In the genomic region with DNA sequence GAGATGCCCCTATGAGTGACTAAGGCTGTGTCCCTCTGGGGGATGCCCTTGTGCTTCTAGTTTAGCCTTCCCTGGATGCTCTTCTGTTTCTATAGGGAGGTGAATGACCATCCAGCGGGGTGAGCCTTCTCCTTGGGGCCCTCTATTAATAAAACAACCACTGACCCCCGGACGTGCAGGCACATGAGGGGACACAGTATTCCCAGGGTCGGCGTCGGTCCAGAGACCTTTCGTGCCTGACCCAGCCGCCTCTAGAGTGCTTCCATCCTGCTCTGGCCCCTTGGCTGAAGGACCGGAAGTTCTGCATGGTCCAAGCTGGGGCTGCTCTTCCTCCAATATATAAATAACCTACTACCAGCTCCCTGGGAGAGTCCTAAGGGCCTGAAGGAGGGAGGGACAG, we compare ENCODE assay signal across 10 mouse cellular contexts. TPM values are rescaled to one million over a fixed set of nuclear protein-coding genes. Genes with fewer than 3 reads are reported as not detected.
DNase-seq lines count a peak whose midpoint lies in the region; ATAC-seq and TF ChIP-seq lines count a peak whose summit lies in the region.
"Had no signal": no experiment of that assay in that cellular context is flagged by ENCODE, and none has a peak within 500 bp of the region (broad histone marks: within the 10 kb centered on the region; RNA-seq: fewer than 3 reads in every experiment).

No protein-coding gene starts in this region.

- no peak overlapping the region for H3K4me3 ChIP-seq in hindbrain, embryonic 10.5 days
- H3K4me3 ChIP-seq in hindbrain, embryonic 12.5 days: no peak overlapping the region
- no peak overlapping the region for H3K4me3 ChIP-seq in stomach, embryonic 15.5 days (replicated peaks)
- no peak overlapping the region for H3K4me3 ChIP-seq in forebrain, postnatal 0 days (ENCODE audit: low read depth, low read length)
- H3K4me3 ChIP-seq: embryonic facial prominence, embryonic 12.5 days; limb, embryonic 13.5 days had no signal

- H3K4me1 ChIP-seq in hindbrain, embryonic 10.5 days (replicated peaks): 0 out of 2 replicates have a peak, but pooled peaks cover 12% of the 10 kb centered on the region
- 0 out of 2 replicates have a peak, but pooled peaks cover 2% of the 10 kb centered on the region for H3K4me1 ChIP-seq in hindbrain, embryonic 12.5 days
- H3K4me1 ChIP-seq in stomach, embryonic 15.5 days: 0 out of 2 replicates have a peak, but pooled peaks cover 11% of the 10 kb centered on the region
- H3K4me1 ChIP-seq in forebrain, postnatal 0 days (ENCODE audit: insufficient read depth): no peaks in the 10 kb centered on the region

- DNase-seq in hindbrain, embryonic 10.5 days (ENCODE audit: low spot score): no peak
- DNase-seq in heart, postnatal 25 days (ENCODE audit: low spot score): peak; percentile 34
- peak; percentile 57 to 71 for DNase-seq in kidney, postnatal 4 days
- no peak for DNase-seq in ovary, postnatal 10 days (ENCODE audit: low spot score)
- no peak for DNase-seq in cerebellum, adult 11 months
- DNase-seq in forebrain, postnatal 0 days: no peak

- 84% methylated on average over 9 of the region's 9 CpGs for WGBS in hindbrain, embryonic 10.5 days
- 81% methylated on average over 9 of the region's 9 CpGs for WGBS in hindbrain, embryonic 12.5 days
- WGBS in stomach, embryonic 15.5 days: 77% methylated on average over 9 of the region's 9 CpGs
- 81% methylated on average over 9 of the region's 9 CpGs for WGBS in forebrain, postnatal 0 days

- ATAC-seq in hindbrain, embryonic 12.5 days (ENCODE audit: low FRiP score): no peak
- peak; percentile 52; the same call in 1 of the 2 replicates for ATAC-seq in stomach, embryonic 15.5 days (ENCODE audit: insufficient read depth, low FRiP score, low read depth)
- no peak for ATAC-seq in forebrain, postnatal 0 days

- no peak overlapping the region for H3K9ac ChIP-seq in hindbrain, embryonic 12.5 days
- no peak overlapping the region for H3K9ac ChIP-seq in stomach, embryonic 15.5 days
- H3K9ac ChIP-seq in forebrain, postnatal 0 days: no peak overlapping the region
- H3K9ac ChIP-seq: embryonic facial prominence, embryonic 12.5 days; limb, embryonic 13.5 days had no signal

- no peaks in the 10 kb centered on the region for H3K36me3 ChIP-seq in hindbrain, embryonic 10.5 days
- no peaks in the 10 kb centered on the region for H3K36me3 ChIP-seq in hindbrain, embryonic 12.5 days
- no peaks in the 10 kb centered on the region for H3K36me3 ChIP-seq in stomach, embryonic 15.5 days
- no peaks in the 10 kb centered on the region for H3K36me3 ChIP-seq in forebrain, postnatal 0 days (ENCODE audit: insufficient read depth)
- H3K36me3 ChIP-seq: embryonic facial prominence, embryonic 12.5 days; limb, embryonic 13.5 days had no signal

- no peak for TF ChIP-seq CTCF in forebrain, postnatal 0 days (IDR thresholded peaks at IDR 0.05; ENCODE audit: low read depth)

- H3K27ac ChIP-seq in hindbrain, embryonic 10.5 days: peak overlapping the region; percentile 17; the same call in 1 of the 2 replicates
- no peak overlapping the region for H3K27ac ChIP-seq in hindbrain, embryonic 12.5 days
- H3K27ac ChIP-seq in stomach, embryonic 15.5 days: no peak overlapping the region
- H3K27ac ChIP-seq in forebrain, postnatal 0 days (ENCODE audit: low read depth, low read length): no peak overlapping the region
- H3K27ac ChIP-seq: embryonic facial prominence, embryonic 12.5 days; limb, embryonic 13.5 days had no signal

- H3K9me3 ChIP-seq in hindbrain, embryonic 10.5 days: no peaks in the 10 kb centered on the region
- H3K9me3 ChIP-seq in hindbrain, embryonic 12.5 days (replicated peaks): no peaks in the 10 kb centered on the region
- H3K9me3 ChIP-seq in stomach, embryonic 15.5 days: no peaks in the 10 kb centered on the region
- H3K9me3 ChIP-seq in forebrain, postnatal 0 days (ENCODE audit: low read length): no peaks in the 10 kb centered on the region
- H3K9me3 ChIP-seq: embryonic facial prominence, embryonic 12.5 days; limb, embryonic 13.5 days had no signal

- intact Hi-C loops in heart, postnatal 25 days (cut with DNase I): loop anchor here (2.0 to 5.0 kb wide), 3 partner anchors 14 to 418 kb away; partner anchors contain the start of gene Rxra

- H3K27me3 ChIP-seq in hindbrain, embryonic 10.5 days (ENCODE audit: insufficient read depth, poor library complexity, severe bottlenecking): no peaks in the 10 kb centered on the region; the same call in 1 of the 2 replicates
- H3K27me3 ChIP-seq in hindbrain, embryonic 12.5 days: peaks cover 5% of the 10 kb centered on the region; the same call in 1 of the 2 replicates
- no peaks in the 10 kb centered on the region for H3K27me3 ChIP-seq in stomach, embryonic 15.5 days (replicated peaks)
- H3K27me3 ChIP-seq in forebrain, postnatal 0 days (ENCODE audit: insufficient read depth, low read length): no peaks in the 10 kb centered on the region
- H3K27me3 ChIP-seq: embryonic facial prominence, embryonic 12.5 days; limb, embryonic 13.5 days had no signal

- H3K4me2 ChIP-seq in hindbrain, embryonic 12.5 days (replicated peaks): no peak overlapping the region
- no peak overlapping the region for H3K4me2 ChIP-seq in stomach, embryonic 15.5 days
- H3K4me2 ChIP-seq in forebrain, postnatal 0 days (ENCODE audit: low read depth): no peak overlapping the region
- H3K4me2 ChIP-seq: embryonic facial prominence, embryonic 12.5 days; limb, embryonic 13.5 days had no signal

RNA-seq across cellular contexts. Expression of gene Wdr5, which starts 39.4 kb away (rescaled TPM):
- polyA plus RNA-seq in hindbrain, embryonic 10.5 days (2016; fragmentation: Nextera tagmentation; extraction: Ambion mirVana): 63.2 and 76.8 TPM in 2 replicates
- polyA plus RNA-seq in hindbrain, embryonic 12.5 days (2016; fragmentation: Nextera tagmentation; extraction: Ambion mirVana): 51.4 and 55.3 TPM in 2 replicates
- 10 to 100 TPM; 23.4 to 23.7 TPM for total RNA-seq in heart, postnatal 25 days (2021)
- 49.2 and 52.0 TPM in 2 replicates for polyA plus RNA-seq in stomach, embryonic 15.5 days (2015; fragmentation: Nextera tagmentation; extraction: Ambion mirVana)
- 49.4 and 53.6 TPM in 2 replicates for total RNA-seq in forebrain, postnatal 0 days (2014; rRNA removed)
- polyA plus RNA-seq in forebrain, postnatal 0 days (2015; fragmentation: Nextera tagmentation; extraction: Ambion mirVana): 28.9 and 35.0 TPM in 2 replicates

RNA-seq across cellular contexts. Expression of gene Brd3, which starts 46.8 kb away (rescaled TPM):
- 145 and 149 TPM in 2 replicates for polyA plus RNA-seq in hindbrain, embryonic 10.5 days (2016; fragmentation: Nextera tagmentation; extraction: Ambion mirVana)
- polyA plus RNA-seq in hindbrain, embryonic 12.5 days (2016; fragmentation: Nextera tagmentation; extraction: Ambion mirVana): 134 and 141 TPM in 2 replicates
- total RNA-seq in heart, postnatal 25 days (2021): 10 to 100 TPM; 29.3 to 35.7 TPM
- polyA plus RNA-seq in stomach, embryonic 15.5 days (2015; fragmentation: Nextera tagmentation; extraction: Ambion mirVana): 76.2 and 87.8 TPM in 2 replicates
- 40.4 and 58.5 TPM in 2 replicates for total RNA-seq in forebrain, postnatal 0 days (2014; rRNA removed)
- polyA plus RNA-seq in forebrain, postnatal 0 days (2015; fragmentation: Nextera tagmentation; extraction: Ambion mirVana): 119 and 135 TPM in 2 replicates

Comparison
In these comparisons a context has a peak if more than half of its experiments do, and no peak if none do; other contexts are left out.
1. DNase-seq: peak in heart, postnatal 25 days (single experiment) and kidney, postnatal 4 days (2 of 2); none in hindbrain, embryonic 10.5 days (single experiment), ovary, postnatal 10 days (single experiment), cerebellum, adult 11 months (single experiment) and forebrain, postnatal 0 days (single experiment).